Mouse (Mus musculus) neural tube, embryonic 12.5 days (tissue): ENCODE results near the gene Nras. TPM values are rescaled to one million over a fixed set of nuclear protein-coding genes. Genes with fewer than 3 reads are reported as not detected.
A peak's percentile ranks its signal among the peaks of the same experiment; 100 is the strongest.

Experiments used
- ATAC-seq: fragments of 200-750 bp; cut with Nextera tagmentation; 2 replicates; pipeline ENCODE4 v1.8.0; 2017; ENCODE audit warnings: low read depth, mild to moderate bottlenecking, moderate TSS enrichment, moderate library complexity; ENCODE audit not compliant: low FRiP score
- H3K27ac ChIP-seq: fragments of 300-500 bp; sonication (generic); 2 replicates; pipeline ENCODE4 v1.5.1; 2016
- H3K27me3 ChIP-seq: fragments of 300-500 bp; sonication (generic); replicated peaks from 2 replicates; pipeline ENCODE4 v1.6.1; 2016; ENCODE audit warnings: mild to moderate bottlenecking
- H3K36me3 ChIP-seq: fragments of 300-500 bp; sonication (generic); 2 replicates; pipeline ENCODE4 v1.6.1; 2016; ENCODE audit warnings: mild to moderate bottlenecking
- H3K4me1 ChIP-seq: fragments of 300-500 bp; sonication (generic); 2 replicates; pipeline ENCODE4 v1.6.1; 2016
- H3K4me2 ChIP-seq: fragments of 300-500 bp; sonication (generic); replicated peaks from 2 replicates; pipeline ENCODE4 v1.6.1; 2016; ENCODE audit warnings: mild to moderate bottlenecking
- H3K4me3 ChIP-seq: fragments of 300-500 bp; sonication (generic); 2 replicates; pipeline ENCODE4 v1.5.1; 2016
- H3K9ac ChIP-seq: fragments of 300-500 bp; sonication (generic); 2 replicates; pipeline ENCODE4 v1.6.1; 2016; ENCODE audit warnings: mild to moderate bottlenecking
- H3K9me3 ChIP-seq: fragments of 300-500 bp; sonication (generic); 2 replicates; pipeline ENCODE4 v1.6.1; 2016; ENCODE audit warnings: mild to moderate bottlenecking
- WGBS: fragments of 180-500 bp; shearing (Covaris S2); methylation state at CpG from one replicate; pipeline ENCODE4 v1.1.7; 2016; 5-methylcytosine and 5-hydroxymethylcytosine counted together
- polyA plus RNA-seq: library from polyadenylated mRNA; unstranded; fragments of >200 nt; fragmentation: Nextera tagmentation; extraction: Ambion mirVana; gene quantifications from 2 replicates; pipeline ENCODE4 v1.2.1, GENCODE M21; 2016

Gene Nras
- polyA plus RNA-seq: 125 and 126 TPM in 2 replicates

DNA sequence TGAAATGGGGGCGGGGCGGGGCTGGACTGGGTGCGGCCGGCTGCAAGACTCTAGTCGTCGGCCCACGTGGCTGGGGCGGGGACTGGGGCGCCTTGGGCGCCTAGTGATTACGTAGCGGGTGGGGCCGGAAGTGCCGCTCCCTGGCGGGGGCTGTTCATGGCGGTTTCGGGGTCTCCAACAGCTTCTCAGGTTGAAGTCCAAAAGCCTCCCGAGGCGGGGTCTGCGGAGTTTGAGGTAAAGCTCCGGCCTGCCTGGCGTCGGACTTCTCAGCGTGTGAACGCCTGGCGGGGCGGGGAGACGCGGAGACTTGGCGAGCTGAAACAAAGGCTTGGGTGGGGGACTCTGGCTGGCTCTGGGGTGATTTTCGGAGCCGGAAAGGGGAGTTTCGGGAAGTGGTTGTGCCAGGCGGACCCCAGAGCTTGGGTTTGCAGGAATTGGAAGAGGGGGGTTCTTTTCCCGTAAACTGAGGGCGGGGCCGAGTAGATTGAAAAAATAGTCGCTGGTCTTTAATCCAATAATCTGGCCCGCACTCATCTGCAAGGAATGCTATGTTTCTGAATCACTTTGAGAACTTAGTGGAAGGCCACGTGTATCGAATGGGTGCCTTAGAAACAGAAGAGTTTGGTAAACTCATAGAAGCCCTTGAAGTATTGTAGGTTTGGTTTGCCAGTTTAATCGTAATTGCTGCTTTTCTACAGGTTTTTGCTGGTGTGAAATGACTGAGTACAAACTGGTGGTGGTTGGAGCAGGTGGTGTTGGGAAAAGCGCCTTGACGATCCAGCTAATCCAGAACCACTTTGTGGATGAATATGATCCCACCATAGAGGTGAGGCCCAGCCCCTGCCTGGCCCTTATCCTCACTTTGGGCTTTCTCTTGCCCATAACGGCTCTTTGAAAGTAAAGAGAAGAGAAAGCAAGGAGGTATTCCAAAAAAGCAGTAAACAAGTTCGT lies at the start of gene Nras:
Gene Nras, plus strand, starts transcription at position 79 of the 951 bp plus-strand sequence.
- ATAC-seq: peak; percentile 99
- Histone ChIP-seq H3K9ac (peak within 1 kb of the TSS; percentile 76), H3K36me3 (peaks cover 62% of the 10 kb centered on the region), H3K4me3 (peak within 1 kb of the TSS; percentile 75), H3K27me3 (no peaks in the 10 kb centered on the region), H3K4me2 (peak within 1 kb of the TSS; percentile 72), H3K4me1 (peaks cover 4% of the 10 kb centered on the region; the same call in 1 of the 2 replicates), H3K9me3 (no peaks in the 10 kb centered on the region), H3K27ac (peak within 1 kb of the TSS; percentile 85)
- WGBS: 3% methylated on average over 46 of the region's 46 CpGs

DNA sequence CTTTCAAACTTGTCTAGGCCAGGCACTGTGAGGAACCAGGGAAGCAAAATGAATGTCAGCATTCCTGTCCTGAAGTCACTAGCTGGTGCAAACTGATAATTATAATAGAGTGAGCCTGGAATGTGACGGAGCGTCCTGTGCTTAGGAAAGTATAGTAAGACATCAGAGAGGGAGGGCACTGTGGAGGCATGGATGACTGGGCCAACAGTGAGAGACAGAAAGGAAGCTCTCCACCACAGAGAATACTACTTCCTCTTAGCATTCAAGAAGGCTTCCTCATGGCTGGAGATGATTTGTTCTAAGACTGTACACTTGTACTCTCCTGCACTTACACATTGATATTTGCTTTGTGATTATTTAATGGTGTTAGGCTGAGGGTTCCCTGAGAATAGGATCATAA lies 40.7 kb upstream of the Nras start:
- H3K4me1 ChIP-seq: peaks cover 7% of the 10 kb centered on the region
- ATAC-seq: no peak
- no peak overlapping the region for H3K9ac ChIP-seq
- H3K9me3 ChIP-seq: no peaks in the 10 kb centered on the region
- 88% methylated on average over 2 of the region's 2 CpGs for WGBS
- H3K27ac ChIP-seq: no peak overlapping the region
- no peaks in the 10 kb centered on the region for H3K36me3 ChIP-seq
- no peak overlapping the region for H3K4me3 ChIP-seq
- no peaks in the 10 kb centered on the region for H3K27me3 ChIP-seq
- H3K4me2 ChIP-seq: no peak overlapping the region

DNA sequence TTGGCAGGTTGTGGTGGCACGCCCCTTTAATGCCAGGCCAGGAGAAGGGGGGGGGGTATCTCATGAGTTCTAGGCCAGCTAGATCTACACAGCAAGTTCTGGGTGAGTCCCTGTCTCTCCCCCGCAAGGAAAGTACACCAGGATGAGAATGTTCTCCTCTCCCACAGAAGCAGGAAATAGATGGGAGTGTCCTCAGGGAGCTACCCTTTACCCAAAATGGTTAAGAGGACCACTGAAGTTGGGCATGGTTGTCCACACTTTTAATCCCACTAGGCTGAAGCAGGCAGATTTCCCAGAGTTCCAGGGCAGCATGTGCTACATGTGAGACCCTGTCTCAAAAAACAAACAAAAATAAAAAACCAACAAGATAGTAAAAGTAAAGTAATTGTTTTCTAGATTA lies 38.6 kb upstream of the Nras start:
- Histone ChIP-seq H3K4me3 (no peak overlapping the region), H3K27me3 (no peaks in the 10 kb centered on the region), H3K27ac (no peak overlapping the region), H3K9ac (no peak overlapping the region), H3K36me3 (no peaks in the 10 kb centered on the region), H3K4me2 (peak overlapping the region; percentile 70), H3K4me1 (peaks cover 8% of the 10 kb centered on the region), H3K9me3 (no peaks in the 10 kb centered on the region)
- no peak for ATAC-seq
- WGBS: 86% methylated on average over 2 of the region's 2 CpGs

DNA sequence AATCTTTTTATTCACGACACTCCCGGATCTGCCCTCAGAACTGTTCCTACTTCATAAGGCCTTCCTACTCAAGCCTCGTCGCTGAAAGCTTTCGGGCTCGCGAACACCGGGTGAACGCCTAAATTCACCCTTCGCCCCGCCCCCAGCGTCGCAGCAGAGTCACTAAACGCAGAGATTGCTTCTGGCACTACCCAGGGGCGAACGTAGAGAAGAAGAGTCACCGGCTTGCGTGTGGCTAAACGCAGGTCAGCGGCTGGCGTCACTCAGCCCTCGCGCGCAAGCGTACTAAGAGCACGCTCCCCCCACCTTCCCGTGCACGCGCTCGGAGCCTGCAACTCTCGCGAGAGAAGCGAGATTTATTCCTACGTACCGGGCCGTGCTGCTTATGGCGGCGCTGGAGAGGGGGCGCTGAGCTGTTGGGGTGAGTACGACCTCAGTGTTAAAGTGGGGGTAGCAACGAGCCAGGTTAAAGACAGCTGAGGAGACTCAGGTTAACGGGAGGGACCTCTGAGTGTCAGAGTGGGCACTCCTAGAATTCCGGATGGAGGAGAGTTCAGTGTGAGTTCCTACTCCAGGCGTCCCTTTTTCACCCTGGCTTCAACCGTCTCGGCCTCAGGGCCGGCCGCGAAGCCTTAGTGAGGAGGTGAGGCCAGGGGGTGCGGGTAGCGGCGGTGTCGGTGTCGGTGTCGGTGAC lies 37.7 kb upstream of the Nras start, which contains the start of gene Csde1:
Gene Csde1, plus strand, starts transcription at position 178 of the 694 bp plus-strand sequence.
- peak; percentile 95 for ATAC-seq
- H3K27ac ChIP-seq: peak within 1 kb of the TSS; percentile 95
- H3K9me3 ChIP-seq: no peaks in the 10 kb centered on the region
- H3K27me3 ChIP-seq: no peaks in the 10 kb centered on the region
- H3K4me1 ChIP-seq: peaks cover 8% of the 10 kb centered on the region
- H3K4me2 ChIP-seq: peak within 1 kb of the TSS; percentile 70
- H3K9ac ChIP-seq: peak within 1 kb of the TSS; percentile 96
- H3K4me3 ChIP-seq: peak within 1 kb of the TSS; percentile 87
- under 1% methylated on average over 55 of the region's 55 CpGs for WGBS
- no peaks in the 10 kb centered on the region; the same call in 1 of the 2 replicates for H3K36me3 ChIP-seq

DNA sequence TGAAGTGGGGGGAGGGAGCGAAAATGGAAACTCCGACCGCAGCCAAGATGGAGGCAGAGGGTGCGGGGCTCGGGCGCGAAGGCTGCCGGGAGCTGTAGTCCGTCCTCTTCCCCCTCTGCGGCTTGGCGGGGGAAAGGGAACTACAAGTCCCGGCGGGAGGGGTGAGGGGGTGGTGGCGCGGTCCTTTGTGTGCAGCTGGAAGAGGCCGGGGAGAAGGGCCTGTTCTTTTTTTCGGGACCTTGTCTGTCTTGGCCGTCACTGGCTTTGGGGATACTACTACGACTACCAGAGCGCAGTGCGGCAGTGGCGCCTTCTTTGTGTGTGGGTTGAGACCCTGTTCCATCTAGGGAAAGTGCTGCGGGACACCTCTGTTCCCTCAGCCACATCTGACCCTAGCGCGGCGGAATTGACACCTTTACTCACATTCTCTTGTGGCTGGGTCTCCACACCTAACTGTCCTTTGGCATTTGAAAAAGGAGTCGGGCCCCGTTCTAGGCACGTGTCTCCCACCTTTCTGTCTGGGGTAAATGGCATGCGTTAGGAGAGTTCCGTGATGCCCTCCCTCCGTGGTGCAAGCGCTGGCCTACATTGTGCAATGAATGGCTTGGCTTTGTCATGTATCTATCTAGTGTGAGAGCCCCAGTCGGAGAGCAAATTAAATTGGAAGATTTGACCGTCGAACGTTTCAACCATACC lies 37.0 kb upstream of the Nras start:
- Histone ChIP-seq H3K9ac (peak overlapping the region; percentile 96), H3K27me3 (no peaks in the 10 kb centered on the region), H3K36me3 (no peaks in the 10 kb centered on the region; the same call in 1 of the 2 replicates), H3K4me1 (peaks cover 8% of the 10 kb centered on the region), H3K4me2 (peak overlapping the region; percentile 70), H3K4me3 (peak overlapping the region; percentile 87), H3K27ac (peak overlapping the region; percentile 95), H3K9me3 (no peaks in the 10 kb centered on the region)
- peak; percentile 97 for ATAC-seq
- under 1% methylated on average over 37 of the region's 37 CpGs for WGBS

DNA sequence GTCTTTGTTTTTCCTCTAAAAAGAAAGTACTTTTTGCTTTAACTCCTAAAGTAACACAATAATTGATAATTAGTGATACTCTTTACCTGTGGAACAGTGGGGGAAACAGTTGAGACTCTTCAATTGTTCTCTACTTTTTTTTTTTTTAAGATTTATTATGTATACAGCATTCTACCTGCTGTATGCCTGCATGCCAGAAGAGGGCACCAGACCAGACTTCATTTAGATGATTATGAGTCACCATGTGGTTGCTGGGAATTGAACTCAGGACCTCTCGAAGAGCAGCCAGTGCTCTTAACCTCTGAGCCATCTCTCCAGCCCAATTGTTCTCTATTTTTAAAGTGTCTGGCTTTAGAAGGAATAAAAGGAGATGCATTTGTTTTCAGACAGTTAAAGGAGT lies 31.9 kb upstream of the Nras start:
- H3K9ac ChIP-seq: no peak overlapping the region
- H3K36me3 ChIP-seq: peaks cover 29% of the 10 kb centered on the region
- no peak for ATAC-seq
- no peaks in the 10 kb centered on the region for H3K9me3 ChIP-seq
- no peak overlapping the region for H3K4me3 ChIP-seq
- no peak overlapping the region for H3K27ac ChIP-seq
- no peak overlapping the region for H3K4me2 ChIP-seq
- H3K27me3 ChIP-seq: no peaks in the 10 kb centered on the region
- 96% methylated on average over 1 of the region's 1 CpGs for WGBS
- peaks cover 8% of the 10 kb centered on the region for H3K4me1 ChIP-seq

DNA sequence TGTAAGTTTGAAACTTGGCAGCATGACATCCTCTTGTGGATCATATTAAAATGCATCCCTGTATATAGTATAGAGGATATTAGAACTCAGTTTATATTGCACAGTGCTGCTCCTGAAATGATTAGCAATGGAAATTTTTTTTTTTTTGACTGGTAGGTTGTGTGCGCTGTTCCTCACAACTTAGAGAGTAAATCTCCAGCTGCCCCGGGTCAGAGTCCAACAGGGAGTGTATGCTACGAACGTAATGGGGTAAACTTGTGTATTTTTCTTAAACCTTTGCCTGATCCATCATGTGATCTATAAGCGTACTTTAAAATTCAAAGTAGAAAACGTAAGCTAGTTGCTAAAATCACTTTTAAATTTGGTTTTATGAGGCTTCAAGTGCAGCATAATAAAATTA lies 17.8 kb upstream of the Nras start:
- Histone ChIP-seq H3K4me3 (no peak overlapping the region), H3K9ac (no peak overlapping the region), H3K4me1 (no peaks in the 10 kb centered on the region), H3K4me2 (no peak overlapping the region), H3K27me3 (no peaks in the 10 kb centered on the region), H3K27ac (no peak overlapping the region), H3K9me3 (no peaks in the 10 kb centered on the region), H3K36me3 (peaks cover 51% of the 10 kb centered on the region)
- 94% methylated on average over 6 of the region's 6 CpGs for WGBS
- no peak for ATAC-seq

DNA sequence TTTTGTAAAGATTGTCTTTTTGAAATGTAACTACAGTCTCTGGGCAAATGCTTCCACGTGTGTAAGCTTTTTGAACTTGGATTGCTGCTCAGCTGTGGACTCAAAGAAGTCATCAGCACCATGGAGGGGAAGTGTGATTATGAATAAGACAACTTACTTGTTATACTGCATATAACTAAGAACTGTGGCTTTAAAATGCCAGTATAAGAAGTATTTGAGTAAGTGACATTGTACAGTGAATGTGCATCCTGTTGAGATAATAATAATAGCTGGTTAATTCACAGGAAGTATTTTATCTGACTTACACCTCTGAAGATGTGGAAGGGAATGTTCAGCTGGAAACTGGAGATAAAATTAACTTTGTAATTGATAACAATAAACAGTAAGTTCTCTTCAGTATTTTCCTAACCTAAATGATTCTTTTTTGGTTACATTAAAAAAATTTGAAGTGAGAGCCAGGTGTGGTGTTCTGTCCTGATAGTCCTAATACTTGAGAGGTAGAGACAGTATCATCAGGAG lies 17.2 kb upstream of the Nras start:
- Histone ChIP-seq H3K27me3 (no peaks in the 10 kb centered on the region), H3K9ac (no peak overlapping the region), H3K4me3 (no peak overlapping the region), H3K9me3 (no peaks in the 10 kb centered on the region), H3K27ac (no peak overlapping the region), H3K36me3 (peaks cover 56% of the 10 kb centered on the region), H3K4me2 (no peak overlapping the region), H3K4me1 (no peaks in the 10 kb centered on the region)
- WGBS: 91% methylated on average over 1 of the region's 1 CpGs
- ATAC-seq: no peak

DNA sequence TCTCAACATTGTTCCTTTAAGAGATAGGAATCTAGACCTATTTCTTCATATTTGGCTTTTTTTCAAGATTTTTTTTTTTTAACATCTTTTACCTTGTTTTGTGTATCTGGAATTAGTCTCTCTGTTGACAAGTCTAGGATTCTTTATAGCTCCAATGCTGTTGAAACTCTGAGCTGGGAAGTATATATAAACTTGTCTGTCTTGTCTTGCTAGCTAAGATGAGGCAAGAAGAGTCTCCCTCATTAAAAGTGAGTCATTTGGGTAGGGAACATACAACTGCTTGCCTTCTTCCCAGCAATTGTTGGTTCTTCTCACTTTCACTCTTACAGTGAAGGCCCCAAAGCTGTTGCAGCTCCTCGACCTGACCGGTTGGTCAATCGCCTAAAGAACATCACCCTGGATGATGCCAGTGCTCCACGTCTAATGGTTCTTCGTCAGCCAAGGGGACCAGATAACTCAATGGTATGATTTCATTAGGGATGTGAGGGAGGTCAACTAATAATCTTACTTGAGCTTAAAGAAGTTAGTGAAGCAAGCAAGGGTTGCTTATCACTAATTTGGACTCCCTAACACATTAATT lies 2.0 kb upstream of the Nras start:
- Histone ChIP-seq H3K4me3 (no peak overlapping the region), H3K9ac (no peak overlapping the region), H3K27me3 (no peaks in the 10 kb centered on the region), H3K4me1 (peaks cover 4% of the 10 kb centered on the region; the same call in 1 of the 2 replicates), H3K27ac (no peak overlapping the region), H3K9me3 (no peaks in the 10 kb centered on the region), H3K36me3 (peaks cover 56% of the 10 kb centered on the region), H3K4me2 (no peak overlapping the region)
- 93% methylated on average over 5 of the region's 5 CpGs for WGBS
- ATAC-seq: no peak

DNA sequence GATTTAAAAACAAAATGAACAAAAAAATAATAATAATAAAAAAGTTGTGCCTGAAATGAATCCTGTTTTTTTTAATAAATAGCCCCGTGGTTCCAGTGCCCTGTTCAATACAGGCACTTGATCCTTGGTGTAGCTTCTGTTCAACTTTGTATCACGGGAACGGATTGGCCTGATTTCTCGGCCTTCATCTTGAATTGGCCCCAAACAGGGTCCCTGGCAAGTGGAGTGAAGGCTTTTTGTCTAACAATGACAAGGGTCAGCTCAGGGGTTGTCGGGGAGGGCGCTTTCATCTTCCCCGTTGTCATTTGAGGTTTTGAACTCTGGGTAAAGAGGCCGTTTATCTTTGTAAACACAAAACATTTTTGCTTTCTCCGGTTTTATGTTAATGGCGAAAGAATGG lies 333 bp upstream of the Nras start:
- H3K27me3 ChIP-seq: no peaks in the 10 kb centered on the region
- peak overlapping the region; percentile 75 for H3K4me3 ChIP-seq
- H3K27ac ChIP-seq: no peak overlapping the region
- peak overlapping the region; percentile 76; the same call in 1 of the 2 replicates for H3K9ac ChIP-seq
- no peaks in the 10 kb centered on the region for H3K9me3 ChIP-seq
- H3K4me2 ChIP-seq: peak overlapping the region; percentile 72
- ATAC-seq: peak; percentile 61
- peaks cover 59% of the 10 kb centered on the region for H3K36me3 ChIP-seq
- WGBS: under 1% methylated on average over 10 of the region's 10 CpGs
- peaks cover 4% of the 10 kb centered on the region; the same call in 1 of the 2 replicates for H3K4me1 ChIP-seq

DNA sequence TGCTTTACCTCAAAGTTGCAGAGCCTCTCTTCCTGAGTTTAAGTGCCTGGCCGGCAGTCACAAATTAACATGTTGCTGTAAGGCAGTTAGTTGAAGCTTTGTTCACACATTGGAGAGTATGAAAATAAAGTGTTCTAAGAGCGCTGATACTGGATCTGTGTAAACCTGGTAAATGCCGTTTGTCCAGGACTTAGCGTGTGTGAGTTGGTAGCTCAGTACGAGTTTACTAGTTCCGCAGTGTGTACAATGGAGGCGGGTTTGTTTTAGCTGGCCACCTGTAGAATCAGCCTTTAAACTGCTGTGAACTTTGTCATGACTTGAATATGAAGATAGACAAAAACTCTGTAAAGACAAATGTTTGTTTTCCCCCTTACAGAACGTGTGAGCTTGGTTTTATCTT lies 8.8 kb downstream of the Nras start:
- no peak for ATAC-seq
- Histone ChIP-seq H3K4me1 (no peaks in the 10 kb centered on the region), H3K9me3 (no peaks in the 10 kb centered on the region), H3K27ac (no peak overlapping the region), H3K36me3 (peaks cover 67% of the 10 kb centered on the region), H3K4me3 (no peak overlapping the region), H3K4me2 (no peak overlapping the region), H3K27me3 (no peaks in the 10 kb centered on the region), H3K9ac (no peak overlapping the region)
- WGBS: 93% methylated on average over 8 of the region's 8 CpGs
